Mouse (Mus musculus) A20 (cell line): ENCODE results near the gene Dagla.

Experiments used
- DNase-seq: peaks from one replicate; pipeline ENCODE4 v3.0.0-alpha.2; 2011; ENCODE audit warnings: low read depth, low spot score

The Dagla gene

GRCm38 (mm10) chr19:10203848-10204615 lies 100.6 kb downstream of the Dagla start, which contains the start of the genes Tmem258 and Fen1:
Gene Tmem258 (plus strand): TSS chr19:10204014.
Gene Fen1 (minus strand): TSS chr19:10204169.
- DNase-seq: peak; percentile 93

- DNase-seq: no peak
Observed at GRCm38 (mm10) chr19:10203146-10203847, 101.4 kb downstream of the Dagla start.

DNA sequence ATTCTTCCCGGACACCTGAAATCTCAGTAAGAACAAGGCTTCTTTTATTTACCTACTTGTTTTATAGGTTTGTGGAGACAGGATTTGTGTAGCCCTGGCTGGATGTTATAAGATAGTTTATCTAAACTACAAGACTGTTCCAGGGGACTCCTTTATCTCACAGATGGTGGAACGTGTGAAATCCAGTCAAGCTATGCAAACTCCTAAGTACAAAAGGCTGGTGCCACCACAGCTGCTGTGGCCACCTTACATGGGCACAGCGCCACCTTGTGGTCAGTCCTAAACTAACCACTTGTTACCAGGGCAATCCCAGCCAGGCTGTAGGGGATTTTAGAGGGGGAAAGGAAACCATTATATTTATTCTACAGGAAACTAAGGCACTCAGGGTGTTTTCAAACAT lies 106.0 kb downstream of the Dagla start:
- DNase-seq: peak; percentile 82

GRCm38 (mm10) chr19:10198286-10198685 lies 106.4 kb downstream of the Dagla start:
- no peak for DNase-seq

DNA sequence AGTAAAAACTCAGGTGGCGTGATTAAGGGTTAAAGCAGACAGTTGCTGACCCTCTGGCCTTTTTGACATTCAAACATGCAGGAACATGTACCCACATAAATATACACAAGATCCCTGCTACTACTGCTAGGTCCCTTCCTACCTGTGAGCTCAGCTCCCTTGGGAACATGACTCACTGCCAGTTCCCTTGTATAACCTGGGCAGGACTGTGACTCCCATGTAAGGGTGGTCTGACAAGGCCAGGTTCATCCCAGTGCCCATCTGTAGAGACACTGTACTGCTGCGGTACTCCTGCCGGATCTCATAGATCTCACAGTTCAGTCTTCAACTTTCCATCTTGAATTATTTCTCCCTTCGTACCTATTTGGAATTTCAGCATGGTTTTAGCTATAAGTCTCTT lies 107.5 kb downstream of the Dagla start:
- DNase-seq: no peak
